Mouse (Mus musculus) G1E (cell line): ENCODE measurements around the gene Pfn3. TPM values are rescaled to one million over a fixed set of nuclear protein-coding genes. Genes with fewer than 3 reads are reported as not detected.

Experiments
- ATAC-seq: 2 replicates; pipeline ENCODE4 v1.8.0; 2016; ENCODE audit warnings: mild to moderate bottlenecking; ENCODE audit not compliant: insufficient number of reproducible peaks, poor library complexity, low FRiP score, severe bottlenecking; ENCODE audit errors: extremely low read depth
- DNase-seq: peaks from one replicate; pipeline ENCODE4 v3.0.0; 2012; ENCODE audit warnings: low spot score
- H3K27me3 ChIP-seq: 2 replicates; pipeline ENCODE4 v1.6.1; 2012; ENCODE audit warnings: mild to moderate bottlenecking, low read length, inconsistent platforms; ENCODE audit not compliant: insufficient read depth
- H3K36me3 ChIP-seq: replicated peaks from 2 replicates; pipeline ENCODE3; 2012; ENCODE audit warnings: mild to moderate bottlenecking, inconsistent platforms
- H3K4me1 ChIP-seq: 2 replicates; pipeline ENCODE4 v1.6.1; 2012; ENCODE audit warnings: low read depth, low read length, inconsistent platforms, mixed read lengths; ENCODE audit not compliant: insufficient read depth
- H3K4me3 ChIP-seq: 2 replicates; pipeline ENCODE4 v1.5.1; 2012; ENCODE audit warnings: low read depth, mild to moderate bottlenecking, inconsistent platforms, low read length, moderate library complexity, mixed read lengths
- H3K9me3 ChIP-seq: replicated peaks from 2 replicates; pipeline ENCODE4 v1.6.1; 2012; ENCODE audit warnings: inconsistent platforms
- CTCF ChIP-seq: IDR thresholded peaks from 2 replicates; pipeline ENCODE4 v1.5.1; 2012; ENCODE audit warnings: low read depth, low read length, inconsistent platforms, mixed read lengths
- GATA1 ChIP-seq: IDR thresholded peaks from 2 replicates; pipeline ENCODE4 v1.6.1; 2012; ENCODE audit warnings: borderline replicate concordance, low read length, inconsistent platforms, mixed read lengths
- GATA2 ChIP-seq: IDR thresholded peaks from 2 replicates; pipeline ENCODE4 v1.6.1; 2012; ENCODE audit warnings: low read depth, low read length, inconsistent platforms, borderline replicate concordance
- POLR2AphosphoS5 ChIP-seq: IDR thresholded peaks from 2 replicates; pipeline ENCODE4 v1.6.1; 2012; ENCODE audit warnings: low read depth, low read length, inconsistent platforms; ENCODE audit not compliant: insufficient replicate concordance
- TAL1 ChIP-seq: conservative IDR thresholded peaks from 2 replicates; pipeline ENCODE4 v1.6.1; 2012; ENCODE audit warnings: low read depth, low read length, inconsistent platforms, mixed read lengths
- polyA plus RNA-seq: library from polyadenylated mRNA; stranded (reverse); fragments of >175 nt; gene quantifications from 2 replicates; pipeline ENCODE4 v1.2.3, GENCODE M21; 2012
- total RNA-seq, 2 experiments: library from RNA; stranded (forward) in 1 of 2; stranded (reverse) in 1 of 2; fragments of 200-1000 nt in 1 of 2; fragments of >200 nt in 1 of 2; fragmentation: Nextera tagmentation in 1 of 2; gene quantifications; 2 replicates each; pipeline ENCODE4 v1.2.3; 2014 to 2017

Pfn3 gene
- not detected in 2 replicates for total RNA-seq (2014; fragmentation: Nextera tagmentation)
- not detected in 2 replicates for total RNA-seq (2017)
- polyA plus RNA-seq = not detected in 2 replicates

GRCm38 (mm10) chr13:55414743-55415380 lies at the start of gene Pfn3:
Pfn3 (minus strand) TSS chr13:55415232.
- DNase-seq = no peak
- peak within 1 kb of the TSS; percentile 12; the same call in 1 of the 2 replicates for H3K4me3 ChIP-seq
- peaks cover 30% of the 10 kb centered on the region for H3K4me1 ChIP-seq
- no peaks in the 10 kb centered on the region for H3K36me3 ChIP-seq
- H3K9me3 ChIP-seq = peaks cover 5% of the 10 kb centered on the region
- peaks cover 33% of the 10 kb centered on the region for H3K27me3 ChIP-seq
- ATAC-seq = no peak
- TF ChIP-seq POLR2AphosphoS5 (no peak), GATA1 (no peak), TAL1 (no peak), GATA2 (no peak), CTCF (no peak)

- H3K27me3 ChIP-seq = peaks cover 1% of the 10 kb centered on the region; the same call in 1 of the 2 replicates
- DNase-seq = no peak
- H3K9me3 ChIP-seq = no peaks in the 10 kb centered on the region
- TF ChIP-seq GATA1 (no peak), CTCF (no peak), TAL1 (no peak), GATA2 (no peak), POLR2AphosphoS5 (no peak)
- peaks cover 61% of the 10 kb centered on the region for H3K36me3 ChIP-seq
- peaks cover 19% of the 10 kb centered on the region for H3K4me1 ChIP-seq
- H3K4me3 ChIP-seq = no peak within 1 kb of the TSS; the same call in 1 of the 2 replicates
- no peak for ATAC-seq
Measured at GRCm38 (mm10) chr13:55464027-55464884, 49.2 kb upstream of the Pfn3 start, which contains the start of gene Prr7. Prr7 (plus strand) TSS chr13:55464267.

- Histone ChIP-seq H3K27me3 (no peaks in the 10 kb centered on the region; the same call in 1 of the 2 replicates), H3K4me1 (peaks cover 19% of the 10 kb centered on the region)
Measured at GRCm38 (mm10) chr13:55463399-55464026, 48.5 kb upstream of the Pfn3 start.

GRCm38 (mm10) chr13:55462965-55463364 lies 47.9 kb upstream of the Pfn3 start:
- no peak for DNase-seq
- no peaks in the 10 kb centered on the region; the same call in 1 of the 2 replicates for H3K27me3 ChIP-seq
- no peaks in the 10 kb centered on the region for H3K9me3 ChIP-seq
- H3K4me3 ChIP-seq = no peak overlapping the region
- ATAC-seq = no peak
- H3K4me1 ChIP-seq = peaks cover 19% of the 10 kb centered on the region
- no peak for TF ChIP-seq CTCF
- TF ChIP-seq TAL1 = no peak
- TF ChIP-seq GATA2 = no peak
- H3K36me3 ChIP-seq = peaks cover 74% of the 10 kb centered on the region

More at GRCm38 (mm10) chr13:55463399-55464026, 48.5 kb upstream of the Pfn3 start:
- DNase-seq (no peak), ATAC-seq (no peak)
- no peak overlapping the region for H3K4me3 ChIP-seq
- no peaks in the 10 kb centered on the region for H3K9me3 ChIP-seq
- TF ChIP-seq POLR2AphosphoS5 = no peak
- no peak for TF ChIP-seq GATA1
- TF ChIP-seq TAL1 = no peak
- no peak for TF ChIP-seq CTCF
- TF ChIP-seq GATA2 = no peak
- peaks cover 69% of the 10 kb centered on the region for H3K36me3 ChIP-seq

GRCm38 (mm10) chr13:55451785-55452549 lies 36.9 kb upstream of the Pfn3 start:
- no peak for TF ChIP-seq POLR2AphosphoS5
- no peak for TF ChIP-seq GATA1
- no peak for TF ChIP-seq GATA2
- TF ChIP-seq CTCF = no peak
- no peak for TF ChIP-seq TAL1
- no peak for DNase-seq
- Histone ChIP-seq H3K36me3 (peaks cover 100% of the 10 kb centered on the region), H3K9me3 (no peaks in the 10 kb centered on the region), H3K4me1 (peaks cover 39% of the 10 kb centered on the region), H3K27me3 (no peaks in the 10 kb centered on the region), H3K4me3 (no peak overlapping the region)
- no peak for ATAC-seq
